Mouse (Mus musculus) thymus, postnatal 14 days (tissue): ENCODE measurements around the gene Cfap77.

ENCODE experiments used
- DNase-seq: peaks from one replicate; pipeline ENCODE4 v3.0.0; 2021

Gene Cfap77

GRCm38 (mm10) chr2:28897340-28897899 lies 157.4 kb downstream of the Cfap77 start:
- DNase-seq = no peak

- DNase-seq = no peak
Observed at GRCm38 (mm10) chr2:28895876-28896275, 159.0 kb downstream of the Cfap77 start.

DNA sequence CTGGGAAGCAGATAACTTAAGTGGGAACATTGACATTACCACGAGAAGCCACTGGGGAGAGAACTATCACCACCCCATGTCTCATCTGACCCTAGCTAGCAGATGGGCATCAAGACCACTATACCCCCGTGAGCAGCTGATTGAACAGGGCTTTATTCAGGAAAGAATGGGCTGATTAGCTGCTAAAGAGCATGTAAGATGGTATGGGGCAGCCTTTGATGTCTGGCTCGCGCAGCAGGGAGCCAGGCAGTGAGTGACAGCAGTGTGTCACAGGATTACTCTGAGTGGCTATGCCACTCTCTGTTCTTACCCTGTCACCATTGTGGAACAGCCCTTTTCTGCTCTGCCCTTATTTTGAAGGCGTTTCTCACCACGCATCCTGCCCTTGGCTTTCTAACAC lies 161.3 kb downstream of the Cfap77 start:
- DNase-seq = no peak

DNA sequence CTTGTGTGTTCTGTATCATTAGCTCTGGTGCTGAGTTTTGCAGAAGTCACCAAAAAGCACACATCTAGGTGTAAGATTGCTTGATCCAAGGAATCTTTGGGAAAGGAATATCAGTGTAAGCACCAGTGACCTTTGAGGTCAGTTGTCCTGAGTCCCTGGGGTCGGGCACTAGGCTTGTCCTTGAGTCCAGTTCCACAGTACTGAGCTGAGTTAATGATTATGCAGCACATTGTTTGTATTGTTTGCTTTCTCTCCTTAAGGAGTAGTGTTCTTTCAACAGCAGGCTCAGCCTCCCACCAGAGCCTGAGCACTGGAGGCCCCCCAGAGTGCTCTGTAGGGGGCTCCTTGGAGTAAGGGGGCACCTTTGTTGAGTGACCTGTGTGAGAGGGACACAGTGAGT lies 162.1 kb downstream of the Cfap77 start:
- DNase-seq = no peak

DNA sequence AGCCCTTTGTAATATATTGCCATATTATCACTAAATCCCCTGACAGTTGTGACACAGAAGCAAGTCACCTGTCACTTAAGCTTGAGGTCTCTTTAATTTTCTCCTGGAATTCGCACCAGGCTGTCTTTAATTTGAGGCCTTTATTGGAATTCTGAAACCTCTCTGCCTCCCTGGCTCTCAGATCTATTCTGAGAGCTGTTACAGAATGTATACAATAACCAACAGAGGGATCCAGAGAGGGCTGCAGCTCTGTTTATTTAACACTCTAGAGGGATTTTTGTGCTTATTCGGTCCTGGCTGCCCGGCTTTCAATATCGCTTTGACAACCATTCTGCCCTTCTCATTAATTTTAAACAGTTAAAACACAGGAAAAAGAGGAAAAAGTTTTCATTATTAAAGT lies 170.0 kb downstream of the Cfap77 start:
- DNase-seq = no peak

DNA sequence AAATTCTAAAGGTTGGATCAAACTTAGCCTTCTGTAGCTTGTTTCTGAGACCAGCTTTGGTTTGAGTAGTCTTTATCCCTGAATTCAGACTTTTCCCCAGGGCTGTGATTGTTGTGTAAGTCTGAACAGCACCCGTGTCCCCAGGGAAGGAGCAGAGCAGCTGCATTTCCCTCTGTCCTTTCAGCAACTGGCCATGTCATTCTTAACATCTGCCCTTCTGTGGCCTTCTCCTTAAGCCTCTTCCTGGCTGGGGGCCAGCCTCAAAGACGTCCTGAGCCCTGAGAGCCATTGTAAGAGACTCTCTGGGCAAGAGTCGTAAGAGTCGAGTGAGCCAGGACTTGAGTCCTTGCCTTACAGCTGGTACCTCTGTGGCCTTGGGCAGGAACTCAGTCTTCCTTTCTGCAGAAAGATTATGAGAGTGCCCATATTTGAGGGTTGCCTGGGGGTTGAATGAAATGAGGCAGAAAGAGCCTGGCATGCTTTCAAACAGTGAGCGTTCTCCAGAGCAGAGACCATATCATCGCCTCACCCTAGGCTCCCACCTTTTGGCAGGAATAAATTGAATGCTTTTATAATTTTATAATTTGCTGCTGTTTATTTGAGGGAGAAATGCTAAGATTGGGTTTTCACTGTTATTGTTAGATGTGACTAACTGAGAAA lies 171.9 kb downstream of the Cfap77 start:
- DNase-seq = no peak

GRCm38 (mm10) chr2:28882047-28882446 lies 172.8 kb downstream of the Cfap77 start:
- no peak for DNase-seq

DNA sequence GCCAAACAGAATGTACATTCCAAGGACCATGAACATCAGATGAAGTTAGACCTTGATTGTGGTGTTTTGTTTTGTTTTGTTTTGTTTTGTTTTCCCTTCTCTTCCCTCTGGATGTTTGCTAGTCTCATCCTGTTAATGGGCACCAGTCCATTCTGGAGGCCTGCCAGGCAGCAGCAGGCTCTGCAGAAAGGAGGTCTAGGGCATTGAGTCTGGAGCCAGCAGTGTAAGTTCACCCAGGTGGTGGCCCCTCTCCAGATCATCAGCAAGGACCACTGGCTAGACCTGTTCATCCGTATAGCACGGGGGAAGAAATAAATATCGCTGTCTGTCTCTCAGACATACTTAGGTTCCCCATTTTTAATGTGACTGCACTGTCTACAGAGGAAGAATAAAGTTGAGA lies 173.6 kb downstream of the Cfap77 start:
- DNase-seq = no peak
